Mouse (Mus musculus): ENCODE measurements around the gene Prame. TPM values are rescaled to one million over a fixed set of nuclear protein-coding genes. Genes with fewer than 3 reads are reported as not detected.
A peak's percentile ranks its signal among the peaks of the same experiment; 100 is the strongest.
"Not testable (repeated sequence)": the region's sequence is repeated elsewhere in the genome, so short reads cannot be mapped to it uniquely, and the experiment has no call there.

Gene Prame
- polyA plus RNA-seq (2016; fragmentation: Nextera tagmentation; extraction: Ambion mirVana), result not detected in 2 replicates

- Histone ChIP-seq H3K27ac (ENCODE audit: poor library complexity, severe bottlenecking) (no peak within 1 kb of the TSS), H3K4me3 (no peak within 1 kb of the TSS), H3K9me3 (replicated peaks) (no peaks in the 10 kb centered on the region), H3K27me3 (replicated peaks) (no peaks in the 10 kb centered on the region), H3K4me1 (replicated peaks) (no peaks in the 10 kb centered on the region), H3K9ac (no peak within 1 kb of the TSS), H3K4me2 (no peak within 1 kb of the TSS), H3K36me3 (no peaks in the 10 kb centered on the region)
- no peak for ATAC-seq (ENCODE audit: insufficient number of reproducible peaks, low FRiP score)
- 84% methylated on average over 11 of the region's 11 CpGs for WGBS
These were observed at the start of gene Prame for GRCm38 (mm10) chrX:135627605-135628004. Gene Prame, minus strand, starts transcription at chrX:135627705.

- WGBS, result 41% methylated on average over 9 of the region's 9 CpGs
- Histone ChIP-seq H3K4me2 (no peak overlapping the region), H3K9me3 (replicated peaks) (no peaks in the 10 kb centered on the region), H3K27ac (ENCODE audit: poor library complexity, severe bottlenecking) (no peak overlapping the region), H3K9ac (no peak overlapping the region), H3K27me3 (replicated peaks) (no peaks in the 10 kb centered on the region), H3K4me3 (no peak overlapping the region), H3K4me1 (replicated peaks) (no peaks in the 10 kb centered on the region), H3K36me3 (no peaks in the 10 kb centered on the region)
- no peak for ATAC-seq (ENCODE audit: insufficient number of reproducible peaks, low FRiP score)
These were observed 24.8 kb upstream of the Prame start for GRCm38 (mm10) chrX:135652173-135652772.

- not testable (repeated sequence) for ATAC-seq (ENCODE audit: insufficient number of reproducible peaks, low FRiP score); H3K9me3 ChIP-seq (replicated peaks); H3K4me1 ChIP-seq (replicated peaks); H3K27me3 ChIP-seq (replicated peaks); H3K36me3 ChIP-seq; H3K4me3 ChIP-seq; H3K9ac ChIP-seq; H3K27ac ChIP-seq (ENCODE audit: poor library complexity, severe bottlenecking); H3K4me2 ChIP-seq
- 67% methylated on average over 3 of the region's 3 CpGs for WGBS
These were observed 26.0 kb downstream of the Prame start for GRCm38 (mm10) chrX:135601298-135602029.

GRCm38 (mm10) chrX:135598677-135599076 lies 28.8 kb downstream of the Prame start, which contains the start of gene Nxf7:
Gene Nxf7, minus strand, starts transcription at chrX:135598777.
- no peak within 1 kb of the TSS for H3K4me3 ChIP-seq
- no peak within 1 kb of the TSS for H3K27ac ChIP-seq (ENCODE audit: poor library complexity, severe bottlenecking)
- ATAC-seq (ENCODE audit: insufficient number of reproducible peaks, low FRiP score), result no peak
- WGBS, result 45% methylated on average over 2 of the region's 2 CpGs
- H3K36me3 ChIP-seq, result no peaks in the 10 kb centered on the region
- peaks cover 9% of the 10 kb centered on the region; the same call in 1 of the 2 replicates for H3K9me3 ChIP-seq (replicated peaks)
- no peaks in the 10 kb centered on the region for H3K4me1 ChIP-seq (replicated peaks)
- no peak within 1 kb of the TSS for H3K9ac ChIP-seq
- H3K27me3 ChIP-seq (replicated peaks), result no peaks in the 10 kb centered on the region
- H3K4me2 ChIP-seq, result peak within 1 kb of the TSS; percentile 40

- H3K4me2 ChIP-seq, result peak overlapping the region; percentile 40
- no peak for ATAC-seq (ENCODE audit: insufficient number of reproducible peaks, low FRiP score)
- H3K4me1 ChIP-seq (replicated peaks), result no peaks in the 10 kb centered on the region
- H3K27ac ChIP-seq (ENCODE audit: poor library complexity, severe bottlenecking), result no peak overlapping the region
- peaks cover 9% of the 10 kb centered on the region; the same call in 1 of the 2 replicates for H3K9me3 ChIP-seq (replicated peaks)
- H3K36me3 ChIP-seq, result no peaks in the 10 kb centered on the region
- H3K27me3 ChIP-seq (replicated peaks), result no peaks in the 10 kb centered on the region
- 56% methylated on average over 13 of the region's 13 CpGs for WGBS
- no peak overlapping the region for H3K4me3 ChIP-seq
- H3K9ac ChIP-seq, result no peak overlapping the region
These were observed 29.4 kb downstream of the Prame start for GRCm38 (mm10) chrX:135598096-135598495.

- H3K27ac ChIP-seq (ENCODE audit: poor library complexity, severe bottlenecking), result no peak overlapping the region
- H3K4me2 ChIP-seq, result no peak overlapping the region
- H3K9ac ChIP-seq, result no peak overlapping the region
- H3K27me3 ChIP-seq (replicated peaks), result no peaks in the 10 kb centered on the region
- peaks cover 6% of the 10 kb centered on the region; the same call in 1 of the 2 replicates for H3K4me1 ChIP-seq (replicated peaks)
- no peak overlapping the region for H3K4me3 ChIP-seq
- H3K9me3 ChIP-seq (replicated peaks), result no peaks in the 10 kb centered on the region
- ATAC-seq (ENCODE audit: insufficient number of reproducible peaks, low FRiP score), result no peak
- H3K36me3 ChIP-seq, result no peaks in the 10 kb centered on the region
- 84% methylated on average over 1 of the region's 1 CpGs for WGBS
These were observed 51.1 kb downstream of the Prame start for GRCm38 (mm10) chrX:135576412-135576811.

- not testable (repeated sequence) for H3K4me2 ChIP-seq; H3K4me3 ChIP-seq; H3K36me3 ChIP-seq; H3K9ac ChIP-seq; H3K4me1 ChIP-seq (replicated peaks); H3K9me3 ChIP-seq (replicated peaks); H3K27me3 ChIP-seq (replicated peaks)
- 30% methylated on average over 9 of the region's 9 CpGs for WGBS
- H3K27ac ChIP-seq (ENCODE audit: poor library complexity, severe bottlenecking), result peak overlapping the region; percentile 76
- peak; percentile 72; the same call in 1 of the 2 replicates for ATAC-seq (ENCODE audit: insufficient number of reproducible peaks, low FRiP score)
These were observed 52.4 kb downstream of the Prame start for GRCm38 (mm10) chrX:135574958-135575628.

DNA sequence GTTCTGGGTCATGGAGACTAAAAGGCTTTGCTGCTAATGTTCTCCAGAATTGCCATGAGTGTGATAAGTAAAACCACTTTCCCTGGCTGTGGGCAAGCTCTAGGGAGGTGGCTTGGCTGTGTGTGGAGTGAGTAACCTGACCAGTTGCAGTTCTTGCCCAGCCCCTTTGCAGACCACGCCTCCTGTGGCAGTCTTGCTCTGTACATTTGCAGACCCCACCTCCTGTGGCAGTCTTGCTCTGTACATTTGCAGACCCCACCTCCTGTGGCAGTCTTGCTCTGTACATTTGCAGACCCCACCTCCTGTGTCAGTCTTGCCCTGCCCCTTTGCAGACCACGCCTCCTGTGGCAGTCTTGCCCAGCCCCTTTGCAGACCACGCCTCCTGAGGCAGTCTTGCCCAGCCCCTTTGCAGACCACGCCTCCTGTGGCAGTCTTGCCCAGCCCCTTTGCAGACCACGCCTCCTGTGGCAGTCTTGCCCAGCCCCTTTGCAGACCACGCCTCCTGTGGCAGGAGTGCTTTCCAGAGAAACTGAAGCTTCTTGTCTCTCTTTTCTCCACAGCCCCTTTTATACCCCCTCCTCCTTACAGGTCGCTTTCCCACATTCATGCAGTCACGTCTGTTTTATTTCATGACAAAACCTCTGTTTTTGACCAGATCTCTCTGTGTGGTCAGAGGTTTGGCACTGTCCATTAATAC lies 53.1 kb downstream of the Prame start:
- WGBS, result 13% methylated on average over 8 of the region's 8 CpGs
- H3K4me1 ChIP-seq (replicated peaks); H3K4me3 ChIP-seq; H3K9ac ChIP-seq; H3K4me2 ChIP-seq; H3K27me3 ChIP-seq (replicated peaks); H3K9me3 ChIP-seq (replicated peaks); H3K36me3 ChIP-seq: not testable (repeated sequence)
- H3K27ac ChIP-seq (ENCODE audit: poor library complexity, severe bottlenecking), result peak overlapping the region; percentile 76
- peak; percentile 61 for ATAC-seq (ENCODE audit: insufficient number of reproducible peaks, low FRiP score)

GRCm38 (mm10) chrX:135569467-135569866 lies 58.0 kb downstream of the Prame start:
- H3K36me3 ChIP-seq; ATAC-seq (ENCODE audit: insufficient number of reproducible peaks, low FRiP score); H3K27ac ChIP-seq (ENCODE audit: poor library complexity, severe bottlenecking); H3K27me3 ChIP-seq (replicated peaks); H3K4me3 ChIP-seq; H3K4me1 ChIP-seq (replicated peaks); H3K9ac ChIP-seq; H3K4me2 ChIP-seq; H3K9me3 ChIP-seq (replicated peaks): not testable (repeated sequence)
- 17% methylated on average over 2 of the region's 2 CpGs for WGBS

DNA sequence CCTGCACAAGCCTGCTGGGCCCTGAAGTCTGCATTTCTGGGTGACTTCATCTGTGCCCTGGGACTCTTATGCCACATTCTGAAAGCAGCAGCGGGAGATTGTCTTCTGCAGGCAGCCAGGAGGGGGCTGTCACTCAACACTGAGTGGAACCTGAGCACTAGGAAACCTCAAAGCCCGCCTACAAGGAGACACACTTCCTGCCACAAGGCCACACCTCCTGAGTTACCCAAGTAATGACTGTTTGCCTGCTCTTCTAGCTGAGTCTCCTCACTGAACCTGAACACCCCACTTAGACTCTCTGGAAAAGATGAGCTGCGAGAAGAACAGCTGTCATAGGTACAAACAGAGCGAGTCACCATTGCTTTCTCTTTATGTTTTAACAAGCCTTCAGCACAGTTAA lies 62.6 kb downstream of the Prame start:
- not testable (repeated sequence) for ATAC-seq (ENCODE audit: insufficient number of reproducible peaks, low FRiP score); H3K9ac ChIP-seq; H3K4me2 ChIP-seq; H3K9me3 ChIP-seq (replicated peaks); H3K27ac ChIP-seq (ENCODE audit: poor library complexity, severe bottlenecking); H3K4me1 ChIP-seq (replicated peaks); H3K4me3 ChIP-seq; H3K27me3 ChIP-seq (replicated peaks); H3K36me3 ChIP-seq
- 46% methylated on average over 4 of the region's 4 CpGs for WGBS

All from heart, embryonic 12.5 days (tissue).